Comparison of ENCODE assay signal across 9 mouse cellular contexts in the genomic region with DNA sequence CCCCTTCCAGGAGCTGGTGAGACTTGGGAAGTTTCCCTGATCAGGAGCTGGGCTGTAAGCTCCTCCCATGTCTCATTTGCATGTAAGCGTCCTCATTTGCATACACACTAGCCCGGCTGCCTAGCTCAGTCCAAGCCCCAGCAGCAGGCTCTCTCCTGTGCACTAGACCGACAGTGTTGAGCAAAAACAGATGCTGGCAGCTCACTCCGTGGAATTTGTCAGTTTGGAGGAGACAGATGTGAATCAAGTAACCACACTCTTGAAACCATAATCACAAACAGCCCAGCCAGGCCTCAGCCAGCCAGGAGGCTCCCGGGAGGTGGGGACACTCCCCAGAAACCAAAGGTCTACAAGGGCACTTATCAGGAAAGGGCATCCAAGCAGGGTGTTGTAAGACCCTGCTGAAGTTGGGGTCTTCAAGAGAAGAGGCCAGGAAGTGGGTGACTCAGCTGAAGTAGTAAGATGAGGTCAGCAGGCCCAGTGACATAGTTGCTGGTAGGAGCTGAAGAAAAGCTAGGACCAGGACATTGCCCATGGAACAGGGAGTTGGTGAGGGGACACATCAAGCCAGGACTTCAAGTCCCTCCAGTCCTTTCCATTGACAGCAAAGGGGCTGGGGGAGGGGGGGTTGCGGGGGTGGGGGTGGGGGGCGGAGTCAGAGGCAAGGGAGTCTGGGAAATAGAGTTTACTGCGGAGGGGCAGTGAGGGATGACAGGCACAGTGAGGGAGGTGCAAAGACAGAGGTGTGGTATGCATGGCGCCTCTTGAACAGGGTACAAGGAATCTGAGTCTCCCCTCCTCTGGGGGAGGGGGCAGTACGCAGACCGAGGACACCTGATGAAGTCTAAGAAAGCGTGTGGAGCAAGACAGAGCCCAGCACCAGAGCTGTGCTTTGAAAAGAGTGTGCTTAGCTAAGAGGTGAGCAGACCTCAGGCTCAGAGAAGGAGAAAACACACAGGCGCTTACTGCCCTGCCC. TPM values are rescaled to one million over a fixed set of nuclear protein-coding genes. Genes with fewer than 3 reads are reported as not detected.
DNase-seq lines count a peak whose midpoint lies in the region; ATAC-seq and TF ChIP-seq lines count a peak whose summit lies in the region.
"Had no signal": no experiment of that assay in that cellular context is flagged by ENCODE, and none has a peak within 500 bp of the region (broad histone marks: within the 10 kb centered on the region; RNA-seq: fewer than 3 reads in every experiment).

No protein-coding gene starts in this region.

- TF ChIP-seq CTCF in bone marrow, adult 2 months (IDR thresholded peaks at IDR 0.05; ENCODE audit: control insufficient read depth, insufficient read depth, low read length) = no peak

- no peaks in the 10 kb centered on the region; the same call in none of the 2 replicates for H3K4me1 ChIP-seq in bone marrow, adult 2 months (ENCODE audit: control insufficient read depth, insufficient read depth, low read length)

- 58% methylated on average over 13 of the region's 13 CpGs for WGBS in bone marrow, adult 2 months

- peak; percentile 75 for DNase-seq in 3134 (ENCODE audit: extremely low read depth, insufficient read length, low spot score)
- peak; percentile 73 to 81 for DNase-seq in heart, adult 18-20 months
- DNase-seq in kidney, adult 18-20 months = peak; percentile 28
- DNase-seq in spleen, postnatal 14 days (ENCODE audit: low spot score in 2 of 2) = no peak
- no peak for DNase-seq in left cerebral cortex, adult 11 months (ENCODE audit: low spot score)
- no peak for DNase-seq in cerebellum, postnatal 4 days (ENCODE audit: low spot score in 2 of 2)

- 0 out of 2 replicates have a peak overlapping the region, but pooled peaks have one; percentile 15 for H3K27ac ChIP-seq in bone marrow, adult 2 months (ENCODE audit: control insufficient read depth, insufficient read depth, low read depth, low read length, poor library complexity)

- no peak for TF ChIP-seq POLR2A in bone marrow, adult 2 months (IDR thresholded peaks at IDR 0.05; ENCODE audit: borderline replicate concordance, control insufficient read depth, low read depth, low read length)

- no peak overlapping the region for H3K4me3 ChIP-seq in bone marrow, adult 2 months (replicated peaks; ENCODE audit: control insufficient read depth, low read depth, low read length)
- H3K4me3 ChIP-seq: megakaryocyte, embryonic 14.5 days had no signal

- ATAC-seq in megakaryocyte progenitor cell, adult 5-6 weeks (replicated peaks; ENCODE audit: poor library complexity) = peak; percentile 77

RNA-seq across cellular contexts. Expression of gene Gse1, which starts 11.1 kb away (rescaled TPM):
- 39.7 and 45.8 TPM in 2 replicates for polyA plus RNA-seq in bone marrow, adult 2 months (2011; ENCODE audit: insufficient read depth, insufficient read length, low replicate concordance, missing spikeins)
- 10 to 100 TPM; 15.5 to 16.0 TPM for total RNA-seq in heart, adult 18-20 months (2021)
- 32.0 and 32.6 TPM in 2 replicates for total RNA-seq in megakaryocyte progenitor cell, adult 5-6 weeks (2015)
- 10.0 and 11.2 TPM in 2 replicates for total RNA-seq in megakaryocyte progenitor cell, adult 5-6 weeks (2017)

RNA-seq across cellular contexts. Expression of gene Fam92b, which starts 39.9 kb away (rescaled TPM):
- not detected in 2 replicates for polyA plus RNA-seq in bone marrow, adult 2 months (2011; ENCODE audit: insufficient read depth, insufficient read length, low replicate concordance, missing spikeins)
- total RNA-seq in heart, adult 18-20 months (2021) = under 1 TPM in 1 of 2 experiments, not detected in 1; 0.31 TPM
- not detected in 2 replicates for total RNA-seq in megakaryocyte progenitor cell, adult 5-6 weeks (2015)
- total RNA-seq in megakaryocyte progenitor cell, adult 5-6 weeks (2017) = not detected in 2 replicates

Comparison
In these comparisons a context has a peak if more than half of its experiments do, and no peak if none do; other contexts are left out.
1. DNase-seq: peak in 3134 (single experiment), heart, adult 18-20 months (2 of 2) and kidney, adult 18-20 months (single experiment); none in spleen, postnatal 14 days (0 of 2), left cerebral cortex, adult 11 months (single experiment) and cerebellum, postnatal 4 days (0 of 2).